Mouse (Mus musculus): ENCODE results near the gene Clrn1.

Gene Clrn1

GRCm38 (mm10) chr3:58833442-58834160, 51.5 kb downstream of the Clrn1 start:
- ATAC-seq (ENCODE audit: insufficient number of reproducible peaks, low FRiP score, low TSS enrichment) = peak; percentile 84

- no peak for ATAC-seq (ENCODE audit: insufficient number of reproducible peaks, low FRiP score, low TSS enrichment)
Observed at GRCm38 (mm10) chr3:58832888-58833287, 52.3 kb downstream of the Clrn1 start.

- no peak for ATAC-seq (ENCODE audit: insufficient number of reproducible peaks, low FRiP score, low TSS enrichment)
Observed at GRCm38 (mm10) chr3:58831586-58831985, 53.6 kb downstream of the Clrn1 start.

- no peak for ATAC-seq (ENCODE audit: insufficient number of reproducible peaks, low FRiP score, low TSS enrichment)
Observed at GRCm38 (mm10) chr3:58829926-58830325, 55.2 kb downstream of the Clrn1 start.

GRCm38 (mm10) chr3:58828366-58829153, 56.6 kb downstream of the Clrn1 start:
- ATAC-seq (ENCODE audit: insufficient number of reproducible peaks, low FRiP score, low TSS enrichment) = no peak

- ATAC-seq (ENCODE audit: insufficient number of reproducible peaks, low FRiP score, low TSS enrichment) = no peak
Observed at GRCm38 (mm10) chr3:58826266-58826665, 58.9 kb downstream of the Clrn1 start.

GRCm38 (mm10) chr3:58822211-58822610, 62.9 kb downstream of the Clrn1 start, which contains the start of gene Mindy4b-ps:
Gene Mindy4b-ps (minus strand): TSS chr3:58822311.
- ATAC-seq (ENCODE audit: insufficient number of reproducible peaks, low FRiP score, low TSS enrichment) = no peak

GRCm38 (mm10) chr3:58817337-58817736, 67.8 kb downstream of the Clrn1 start:
- no peak for ATAC-seq (ENCODE audit: insufficient number of reproducible peaks, low FRiP score, low TSS enrichment)

- no peak for ATAC-seq (ENCODE audit: insufficient number of reproducible peaks, low FRiP score, low TSS enrichment)
Observed at GRCm38 (mm10) chr3:58814191-58814590, 70.9 kb downstream of the Clrn1 start.

- ATAC-seq (ENCODE audit: insufficient number of reproducible peaks, low FRiP score, low TSS enrichment) = peak; percentile 91
Observed at GRCm38 (mm10) chr3:58810353-58810752, 74.8 kb downstream of the Clrn1 start.

GRCm38 (mm10) chr3:58809111-58809915, 75.8 kb downstream of the Clrn1 start:
- no peak for ATAC-seq (ENCODE audit: insufficient number of reproducible peaks, low FRiP score, low TSS enrichment)

- no peak for ATAC-seq (ENCODE audit: insufficient number of reproducible peaks, low FRiP score, low TSS enrichment)
Observed at GRCm38 (mm10) chr3:58808636-58809035, 76.5 kb downstream of the Clrn1 start.

- no peak for ATAC-seq (ENCODE audit: insufficient number of reproducible peaks, low FRiP score, low TSS enrichment)
Observed at GRCm38 (mm10) chr3:58804745-58805144, 80.4 kb downstream of the Clrn1 start.

GRCm38 (mm10) chr3:58798676-58799075, 86.5 kb downstream of the Clrn1 start:
- ATAC-seq (ENCODE audit: insufficient number of reproducible peaks, low FRiP score, low TSS enrichment) = no peak

GRCm38 (mm10) chr3:58798245-58798644, 86.9 kb downstream of the Clrn1 start:
- ATAC-seq (ENCODE audit: insufficient number of reproducible peaks, low FRiP score, low TSS enrichment) = no peak
